Mouse (Mus musculus): Measurements from ENCODE around the gene Pum3.

GRCm38 (mm10) chr19:27462656-27463055, 33.0 kb upstream of the Pum3 start:
- TF ChIP-seq POLR2A (IDR thresholded peaks at IDR 0.05; ENCODE audit: low read depth, low read length) (no peak), CTCF (IDR thresholded peaks at IDR 0.05; ENCODE audit: extremely low read depth, insufficient read length, insufficient replicate concordance, low read depth, low read length) (no peak)

All from small intestine, adult 2 months (tissue).